Mouse (Mus musculus): ENCODE measurements around the gene Klra1.
"Not testable (repeated sequence)": the region's sequence is repeated elsewhere in the genome, so short reads cannot be mapped to it uniquely, and the experiment has no call there.

DNA sequence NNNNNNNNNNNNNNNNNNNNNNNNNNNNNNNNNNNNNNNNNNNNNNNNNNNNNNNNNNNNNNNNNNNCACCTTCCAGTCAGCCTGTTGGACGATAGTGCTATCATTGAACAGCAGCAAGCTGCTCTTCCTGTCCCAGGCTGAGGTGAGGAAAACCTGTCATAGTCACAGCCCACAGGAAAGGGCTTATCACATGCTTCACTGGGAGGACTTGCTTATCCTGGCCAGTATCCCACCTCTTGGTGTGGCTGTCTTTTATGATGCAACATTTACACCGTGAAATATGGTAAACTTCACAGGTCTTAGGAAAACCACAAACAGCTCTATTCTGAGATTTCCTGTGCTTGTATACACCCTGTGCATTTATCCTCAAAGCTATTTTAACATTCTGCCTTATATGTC lies 44.7 kb downstream of the Klra1 start:
- TF ChIP-seq CHD1 (IDR thresholded peaks at IDR 0.05; ENCODE audit: low read depth, low read length); CHD2 (IDR thresholded peaks at IDR 0.05; ENCODE audit: low read length); CTCF (conservative IDR thresholded peaks at IDR 0.05 in 1 of 2, IDR thresholded peaks at IDR 0.05 in 1 of 2; ENCODE audit: low read depth in 2 of 2, low read length in 2 of 2); EP300 (IDR thresholded peaks at IDR 0.05; ENCODE audit: low read length); BHLHE40 (IDR thresholded peaks at IDR 0.05; ENCODE audit: low read depth, low read length); POLR2AphosphoS2 (IDR thresholded peaks at IDR 0.05; ENCODE audit: low read depth, low read length); NRF1 (IDR thresholded peaks at IDR 0.05; ENCODE audit: low read depth, low read length): not testable (repeated sequence)

Measured in CH12.LX (cell line).